8 mouse cellular contexts compared by ENCODE assay signal in the genomic region with DNA sequence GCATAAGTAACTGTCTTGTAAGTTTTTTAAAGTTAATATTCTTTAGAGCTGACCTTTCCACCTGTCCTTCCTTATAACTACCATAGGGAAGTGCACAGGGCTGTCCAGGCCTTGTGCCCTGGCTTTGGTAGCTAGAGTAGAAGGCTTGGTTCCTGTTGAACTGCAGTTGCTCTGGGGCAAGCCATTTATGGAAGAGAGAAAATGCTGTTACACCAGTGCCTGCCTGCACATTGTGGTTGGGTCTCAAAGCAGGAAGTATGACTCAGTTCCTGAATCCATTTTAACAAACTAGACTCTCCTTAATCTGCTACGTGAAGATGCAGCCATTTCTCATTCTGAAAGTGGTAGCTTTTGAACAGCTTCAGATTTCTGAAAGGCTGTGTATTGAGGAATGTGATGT. TPM values are rescaled to one million over a fixed set of nuclear protein-coding genes. Genes with fewer than 3 reads are reported as not detected.
A peak's percentile ranks its signal among the peaks of the same experiment; 100 is the strongest.
DNase-seq lines count a peak whose midpoint lies in the region; ATAC-seq and TF ChIP-seq lines count a peak whose summit lies in the region.
"Had no signal": no experiment of that assay in that cellular context is flagged by ENCODE, and none has a peak within 500 bp of the region (broad histone marks: within the 10 kb centered on the region; RNA-seq: fewer than 3 reads in every experiment).

No protein-coding gene starts in this region.

- ATAC-seq in G1E (ENCODE audit: extremely low read depth, insufficient number of reproducible peaks, low FRiP score, poor library complexity, severe bottlenecking), result peak; percentile 69
- ATAC-seq in common myeloid progenitor, adult 5-6 weeks (replicated peaks; ENCODE audit: low read depth, poor library complexity, severe bottlenecking), result peak; percentile 97
- peak; percentile 77 for ATAC-seq in intestine, embryonic 16.5 days
- peak; percentile 14; the same call in 1 of the 2 replicates for ATAC-seq in lung, embryonic 14.5 days (ENCODE audit: insufficient read depth)
- no peak for ATAC-seq in hindbrain, embryonic 11.5 days (ENCODE audit: low FRiP score)

- no peak overlapping the region for H3K9ac ChIP-seq in intestine, embryonic 16.5 days (ENCODE audit: low read depth, low read length)
- H3K9ac ChIP-seq in lung, embryonic 14.5 days, result no peak overlapping the region
- no peak overlapping the region for H3K9ac ChIP-seq in hindbrain, embryonic 11.5 days (ENCODE audit: low read depth, low read length)

- H3K27ac ChIP-seq in intestine, embryonic 16.5 days (ENCODE audit: low read length), result peak overlapping the region; percentile 89
- H3K27ac ChIP-seq in lung, embryonic 14.5 days (ENCODE audit: low read depth), result peak overlapping the region; percentile 33; the same call in 1 of the 2 replicates
- H3K27ac ChIP-seq in thymus, adult 2 months (ENCODE audit: control insufficient read depth, insufficient read depth, low read length), result peak overlapping the region; percentile 84
- H3K27ac ChIP-seq in hindbrain, embryonic 11.5 days (ENCODE audit: low read depth, low read length), result no peak overlapping the region

- WGBS in intestine, embryonic 16.5 days, result 31% methylated on average over 1 of the region's 1 CpGs
- WGBS in lung, embryonic 14.5 days, result 61% methylated on average over 1 of the region's 1 CpGs
- WGBS in thymus, adult 2 months, result 8% methylated on average over 1 of the region's 1 CpGs
- 83% methylated on average over 1 of the region's 1 CpGs for WGBS in hindbrain, embryonic 11.5 days

- no peak for TF ChIP-seq POLR2A in thymus, adult 2 months (IDR thresholded peaks at IDR 0.05; ENCODE audit: control insufficient read depth, extremely low read depth, insufficient read depth, low read length, poor library complexity)

- TF ChIP-seq CTCF in G1E (IDR thresholded peaks at IDR 0.05; ENCODE audit: low read depth, low read length), result no peak
- no peak for TF ChIP-seq CTCF in lung, embryonic 14.5 days (IDR thresholded peaks at IDR 0.05; ENCODE audit: low read depth)
- no peak for TF ChIP-seq CTCF in thymus, adult 2 months (IDR thresholded peaks at IDR 0.05; ENCODE audit: borderline replicate concordance, control insufficient read depth, extremely low read depth, insufficient read depth, low read length, poor library complexity)

- DNase-seq in G1E (ENCODE audit: low spot score), result peak; percentile 34
- peak; percentile 51 for DNase-seq in lung, embryonic 14.5 days
- DNase-seq in thymus, adult 2 months, result peak; percentile 48
- no peak for DNase-seq in right cerebral cortex, adult 2 months (ENCODE audit: low spot score in 2 of 2)
- no peak for DNase-seq in hindbrain, embryonic 11.5 days (ENCODE audit: low spot score)

- no peak overlapping the region for H3K4me3 ChIP-seq in G1E (ENCODE audit: low read depth, low read length)
- no peak overlapping the region for H3K4me3 ChIP-seq in intestine, embryonic 16.5 days (ENCODE audit: low read length)
- no peak overlapping the region for H3K4me3 ChIP-seq in lung, embryonic 14.5 days (ENCODE audit: low read depth, low read length)
- H3K4me3 ChIP-seq in thymus, adult 2 months (ENCODE audit: control insufficient read depth, insufficient read depth, low read length), result no peak overlapping the region
- no peak overlapping the region for H3K4me3 ChIP-seq in hindbrain, embryonic 11.5 days (ENCODE audit: low read depth, low read length)

- no peak overlapping the region for H3K4me2 ChIP-seq in intestine, embryonic 16.5 days (ENCODE audit: low read depth, low read length)
- no peak overlapping the region for H3K4me2 ChIP-seq in lung, embryonic 14.5 days
- no peak overlapping the region for H3K4me2 ChIP-seq in hindbrain, embryonic 11.5 days (replicated peaks; ENCODE audit: low read depth, low read length)

- no peaks in the 10 kb centered on the region for H3K9me3 ChIP-seq in G1E (replicated peaks)
- no peaks in the 10 kb centered on the region for H3K9me3 ChIP-seq in intestine, embryonic 16.5 days (ENCODE audit: control insufficient read depth, low read length)
- no peaks in the 10 kb centered on the region for H3K9me3 ChIP-seq in lung, embryonic 14.5 days (ENCODE audit: low read depth, low read length)
- no peaks in the 10 kb centered on the region for H3K9me3 ChIP-seq in hindbrain, embryonic 11.5 days (ENCODE audit: control insufficient read depth, low read length)

- peaks cover 94% of the 10 kb centered on the region for H3K36me3 ChIP-seq in G1E (replicated peaks)
- H3K36me3 ChIP-seq in intestine, embryonic 16.5 days (ENCODE audit: control insufficient read depth, insufficient read depth, low read length), result peaks cover 12% of the 10 kb centered on the region; the same call in 1 of the 2 replicates
- H3K36me3 ChIP-seq in lung, embryonic 14.5 days (ENCODE audit: insufficient read depth), result peaks cover 55% of the 10 kb centered on the region
- peaks cover 62% of the 10 kb centered on the region for H3K36me3 ChIP-seq in thymus, adult 2 months (ENCODE audit: control insufficient read depth, insufficient read depth, low read length)
- peaks cover 8% of the 10 kb centered on the region for H3K36me3 ChIP-seq in hindbrain, embryonic 11.5 days (ENCODE audit: control insufficient read depth, insufficient read depth, low read length)

- peaks cover 37% of the 10 kb centered on the region for H3K4me1 ChIP-seq in G1E (ENCODE audit: insufficient read depth, low read depth, low read length)
- peaks cover 19% of the 10 kb centered on the region for H3K4me1 ChIP-seq in intestine, embryonic 16.5 days (ENCODE audit: control insufficient read depth, insufficient read depth, low read length)
- no peaks in the 10 kb centered on the region for H3K4me1 ChIP-seq in lung, embryonic 14.5 days (ENCODE audit: insufficient read depth)
- peaks cover 16% of the 10 kb centered on the region for H3K4me1 ChIP-seq in thymus, adult 2 months (replicated peaks; ENCODE audit: control insufficient read depth, insufficient read depth, low read length)
- no peaks in the 10 kb centered on the region for H3K4me1 ChIP-seq in hindbrain, embryonic 11.5 days (replicated peaks; ENCODE audit: control insufficient read depth, insufficient read depth, low read length)

- H3K27me3 ChIP-seq in G1E (ENCODE audit: insufficient read depth, low read length), result no peaks in the 10 kb centered on the region
- no peaks in the 10 kb centered on the region for H3K27me3 ChIP-seq in intestine, embryonic 16.5 days (replicated peaks; ENCODE audit: control insufficient read depth, insufficient read depth, low read length)
- no peaks in the 10 kb centered on the region for H3K27me3 ChIP-seq in lung, embryonic 14.5 days (ENCODE audit: insufficient read depth, low read length)
- H3K27me3 ChIP-seq in thymus, adult 2 months (ENCODE audit: control insufficient read depth, insufficient read depth, low read length), result no peaks in the 10 kb centered on the region
- H3K27me3 ChIP-seq in hindbrain, embryonic 11.5 days (ENCODE audit: control insufficient read depth, insufficient read depth, low read length), result no peaks in the 10 kb centered on the region

RNA-seq across cellular contexts. Expression of a gene that starts 12.9 kb away (rescaled TPM):
- 876 and 934 TPM in 2 replicates for total RNA-seq in G1E (2014; fragmentation: Nextera tagmentation)
- 647 and 716 TPM in 2 replicates for total RNA-seq in G1E (2017)
- polyA plus RNA-seq in G1E (2012), result 746 and 964 TPM in 2 replicates
- total RNA-seq in common myeloid progenitor, adult 5-6 weeks (2017), result 298 and 302 TPM in 2 replicates
- polyA plus RNA-seq in intestine, embryonic 16.5 days (2015; fragmentation: Nextera tagmentation; extraction: Ambion mirVana), result 556 and 575 TPM in 2 replicates
- polyA plus RNA-seq in lung, embryonic 14.5 days (2014; fragmentation: Nextera tagmentation; extraction: Ambion mirVana), result 365 and 370 TPM in 2 replicates
- polyA plus RNA-seq in thymus, adult 2 months (2012; rRNA removed), result 263 and 279 TPM in 2 replicates
- polyA plus RNA-seq in hindbrain, embryonic 11.5 days (2014; fragmentation: Nextera tagmentation; extraction: Ambion mirVana), result 325 and 330 TPM in 2 replicates

RNA-seq across cellular contexts. Expression of a gene that starts 29.6 kb away (rescaled TPM):
- total RNA-seq in G1E (2014; fragmentation: Nextera tagmentation) (not detected in 2 replicates), G1E (2017) (0.11 TPM in 1 of 2 replicates, not detected in the other)
- not detected in 2 replicates for polyA plus RNA-seq in G1E (2012)
- not detected in 2 replicates for total RNA-seq in common myeloid progenitor, adult 5-6 weeks (2017)
- polyA plus RNA-seq in intestine, embryonic 16.5 days (2015; fragmentation: Nextera tagmentation; extraction: Ambion mirVana), result 2.6 and 2.7 TPM in 2 replicates
- polyA plus RNA-seq in lung, embryonic 14.5 days (2014; fragmentation: Nextera tagmentation; extraction: Ambion mirVana), result 0.18 and 0.57 TPM in 2 replicates
- polyA plus RNA-seq in thymus, adult 2 months (2012; rRNA removed), result 0.40 and 1.3 TPM in 2 replicates
- polyA plus RNA-seq in hindbrain, embryonic 11.5 days (2014; fragmentation: Nextera tagmentation; extraction: Ambion mirVana), result 0.32 TPM in 1 of 2 replicates, not detected in the other

RNA-seq across cellular contexts. Expression of a gene that starts 35.7 kb away (rescaled TPM):
- total RNA-seq in G1E (2014; fragmentation: Nextera tagmentation) (54.8 and 63.5 TPM in 2 replicates), G1E (2017) (127 and 129 TPM in 2 replicates)
- polyA plus RNA-seq in G1E (2012), result 250 and 265 TPM in 2 replicates
- 84.2 and 100 TPM in 2 replicates for total RNA-seq in common myeloid progenitor, adult 5-6 weeks (2017)
- polyA plus RNA-seq in intestine, embryonic 16.5 days (2015; fragmentation: Nextera tagmentation; extraction: Ambion mirVana), result 246 and 256 TPM in 2 replicates
- 233 and 236 TPM in 2 replicates for polyA plus RNA-seq in lung, embryonic 14.5 days (2014; fragmentation: Nextera tagmentation; extraction: Ambion mirVana)
- 183 and 201 TPM in 2 replicates for polyA plus RNA-seq in thymus, adult 2 months (2012; rRNA removed)
- polyA plus RNA-seq in hindbrain, embryonic 11.5 days (2014; fragmentation: Nextera tagmentation; extraction: Ambion mirVana), result 189 and 198 TPM in 2 replicates

RNA-seq across cellular contexts. Expression of a gene that starts 35.9 kb away (rescaled TPM):
- total RNA-seq in G1E (2014; fragmentation: Nextera tagmentation), result 27.7 and 58.4 TPM in 2 replicates
- total RNA-seq in G1E (2017), result 30.5 and 37.9 TPM in 2 replicates
- polyA plus RNA-seq in G1E (2012), result 186 and 219 TPM in 2 replicates
- total RNA-seq in common myeloid progenitor, adult 5-6 weeks (2017), result 11.6 and 17.2 TPM in 2 replicates
- 139 and 148 TPM in 2 replicates for polyA plus RNA-seq in intestine, embryonic 16.5 days (2015; fragmentation: Nextera tagmentation; extraction: Ambion mirVana)
- 103 and 104 TPM in 2 replicates for polyA plus RNA-seq in lung, embryonic 14.5 days (2014; fragmentation: Nextera tagmentation; extraction: Ambion mirVana)
- polyA plus RNA-seq in thymus, adult 2 months (2012; rRNA removed), result 41.1 and 50.1 TPM in 2 replicates
- polyA plus RNA-seq in hindbrain, embryonic 11.5 days (2014; fragmentation: Nextera tagmentation; extraction: Ambion mirVana), result 85.4 and 99.4 TPM in 2 replicates

RNA-seq across cellular contexts. Expression of a gene that starts 54.4 kb away (rescaled TPM):
- total RNA-seq in G1E (2014; fragmentation: Nextera tagmentation) (not detected in 2 replicates), G1E (2017) (0.23 and 0.71 TPM in 2 replicates)
- polyA plus RNA-seq in G1E (2012), result not detected in 2 replicates
- total RNA-seq in common myeloid progenitor, adult 5-6 weeks (2017), result not detected in 2 replicates
- polyA plus RNA-seq in intestine, embryonic 16.5 days (2015; fragmentation: Nextera tagmentation; extraction: Ambion mirVana), result not detected in 2 replicates
- polyA plus RNA-seq in lung, embryonic 14.5 days (2014; fragmentation: Nextera tagmentation; extraction: Ambion mirVana), result not detected in 2 replicates
- not detected in 2 replicates for polyA plus RNA-seq in thymus, adult 2 months (2012; rRNA removed)
- polyA plus RNA-seq in hindbrain, embryonic 11.5 days (2014; fragmentation: Nextera tagmentation; extraction: Ambion mirVana), result 0.15 TPM in 1 of 2 replicates, not detected in the other
- polyA plus RNA-seq: gonadal fat pad, adult 2 months had no signal

Comparison
In these comparisons a context has a peak if more than half of its experiments do, and no peak if none do; other contexts are left out.
1. DNase-seq: peak in G1E (single experiment), lung, embryonic 14.5 days (single experiment) and thymus, adult 2 months (single experiment); none in right cerebral cortex, adult 2 months (0 of 2) and hindbrain, embryonic 11.5 days (single experiment).